In the genomic region with DNA sequence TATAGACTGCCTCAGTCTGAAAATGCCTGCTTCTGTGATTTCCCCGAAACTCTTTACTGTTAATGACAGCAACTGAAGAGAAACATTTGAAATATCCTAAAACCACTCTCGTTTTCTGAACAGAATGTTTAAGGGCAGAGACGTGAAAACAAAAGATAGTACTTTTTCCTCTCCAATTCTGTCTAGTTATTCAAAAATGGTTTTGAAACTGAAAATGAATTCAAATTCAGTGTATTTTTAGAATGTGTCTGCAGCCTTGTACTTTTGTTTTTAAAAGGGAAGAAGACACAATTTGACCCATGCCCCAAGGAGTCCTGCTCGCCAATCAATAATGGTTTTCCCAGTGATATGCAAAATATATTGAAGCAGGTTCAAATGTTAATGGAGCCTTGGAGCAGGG, we compare ENCODE assay signal across 14 mouse cellular contexts.
A peak's percentile ranks its signal among the peaks of the same experiment; 100 is the strongest.
DNase-seq lines count a peak whose midpoint lies in the region; TF ChIP-seq lines count a peak whose summit lies in the region.
"Had no signal": no experiment of that assay in that cellular context is flagged by ENCODE, and none has a peak within 500 bp of the region (broad histone marks: within the 10 kb centered on the region; RNA-seq: fewer than 3 reads in every experiment).

No protein-coding gene starts in this region.

- peak overlapping the region; percentile 51 for H3K4me2 ChIP-seq in CH12.LX (ENCODE audit: insufficient read depth, low read depth, poor library complexity, severe bottlenecking)

- H3K9me3 ChIP-seq in CH12.LX (replicated peaks; ENCODE audit: low read length), result no peaks in the 10 kb centered on the region
- H3K9me3 ChIP-seq: G1E had no signal

- H3K4me3 ChIP-seq in CH12.LX (replicated peaks in 1 of 3; ENCODE audit: low read depth in 2 of 3, low read length in 2 of 3, poor library complexity in 1 of 3), result no peak overlapping the region

- H3K9ac ChIP-seq in CH12.LX (ENCODE audit: insufficient read depth, low read depth), result no peak overlapping the region

- peak; percentile 64; the same call in 1 of the 2 replicates for TF ChIP-seq EP300 in CH12.LX (IDR thresholded peaks at IDR 0.05; ENCODE audit: low read length)

- no peaks in the 10 kb centered on the region for H3K27me3 ChIP-seq in CH12.LX (replicated peaks)

- no peak for TF ChIP-seq CTCF in CH12.LX (conservative IDR thresholded peaks at IDR 0.05 in 1 of 2, IDR thresholded peaks at IDR 0.05 in 1 of 2; ENCODE audit: low read depth in 2 of 2, low read length in 2 of 2)

- dilution Hi-C loops in CH12.LX (cut with MboI; ENCODE audit: extremely low pct_ligation_motif_present, extremely low pct_unique_long_range_greater_than_20kb, low sequenced_read_pairs), result no loop called here

- in situ Hi-C loops in CH12.LX (cut with MboI; ENCODE audit: low pct_ligation_motif_present, low pct_unique_long_range_greater_than_20kb, low sequenced_read_pairs), result no loop called here

- H3K79me2 ChIP-seq in CH12.LX (replicated peaks; ENCODE audit: control insufficient read depth, extremely low read depth, insufficient read depth, poor library complexity, severe bottlenecking), result no peaks in the 10 kb centered on the region

- no peak for TF ChIP-seq POLR2A in CH12.LX (IDR thresholded peaks at IDR 0.05; ENCODE audit: low read depth, low read length)

- H3K4me1 ChIP-seq in CH12.LX (ENCODE audit: control insufficient read depth in 1 of 2, insufficient read depth in 2 of 2), result peaks cover 12 to 27% of the 10 kb centered on the region in 2 experiments

- intact Hi-C loops in heart, postnatal 25 days (cut with DNase I), result no loop called here

- peak; percentile 0 for DNase-seq in heart, adult 11 months
- DNase-seq in heart, postnatal 25 days (ENCODE audit: low spot score), result no peak
- peak; percentile 31 for DNase-seq in CH12.LX (ENCODE audit: extremely low read depth)
- DNase-seq in adrenal gland, adult 2 months, result no peak
- DNase-seq: adrenal gland, adult 8-10 months; adrenal gland, postnatal 25 days; adrenal gland, postnatal 36 days; B cell, adult 2 months; cerebellum, adult 11 months; cerebellum, adult 11-12 months; cerebellum, adult 18-20 months; cerebellum, adult 2 months; cerebellum, adult 8-10 months had no signal

- H3K27ac ChIP-seq in CH12.LX (ENCODE audit: insufficient read depth, low read depth), result no peak overlapping the region

- no peak for TF ChIP-seq RAD21 in CH12.LX (IDR thresholded peaks at IDR 0.05; ENCODE audit: low read depth, low read length)

- no peaks in the 10 kb centered on the region for H3K36me3 ChIP-seq in CH12.LX (replicated peaks in 1 of 2; ENCODE audit: control insufficient read depth in 1 of 2, insufficient read depth in 1 of 2, low read length in 1 of 2)
- H3K36me3 ChIP-seq: G1E had no signal

TF ChIP-seq in CH12.LX, 34 proteins besides CTCF, POLR2A, EP300 and RAD21:
- no peak for TF ChIP-seq NRF1 (IDR thresholded peaks at IDR 0.05; ENCODE audit: low read depth, low read length)
- no peak for TF ChIP-seq ZMIZ1 (IDR thresholded peaks at IDR 0.05; ENCODE audit: low read depth, low read length)
- no peak for TF ChIP-seq USF1 (IDR thresholded peaks at IDR 0.05; ENCODE audit: low read depth, low read length)
- no peak for TF ChIP-seq ZC3H11A (IDR thresholded peaks at IDR 0.05; ENCODE audit: low read depth, low read length)
- TF ChIP-seq PAX5 (IDR thresholded peaks at IDR 0.05; ENCODE audit: low read length), result no peak
- no peak for TF ChIP-seq E2F4 (IDR thresholded peaks at IDR 0.05; ENCODE audit: insufficient replicate concordance, low read depth, low read length)
- no peak for TF ChIP-seq USF2 (conservative IDR thresholded peaks at IDR 0.05; ENCODE audit: low read depth, low read length)
- TF ChIP-seq KAT2A (IDR thresholded peaks at IDR 0.05; ENCODE audit: insufficient replicate concordance, low read length), result no peak
- no peak for TF ChIP-seq RCOR1 (conservative IDR thresholded peaks at IDR 0.05; ENCODE audit: low read depth, low read length)
- TF ChIP-seq JUND (conservative IDR thresholded peaks at IDR 0.05; ENCODE audit: low read depth, low read length), result no peak
- no peak for TF ChIP-seq MXI1 (IDR thresholded peaks at IDR 0.05; ENCODE audit: low read depth, low read length)
- TF ChIP-seq ETS1 (conservative IDR thresholded peaks at IDR 0.05; ENCODE audit: low read depth, low read length), result peak; percentile 64; the same call in 1 of the 2 replicates
- TF ChIP-seq CHD1 (IDR thresholded peaks at IDR 0.05; ENCODE audit: low read depth, low read length), result no peak
- no peak for TF ChIP-seq GABPA (IDR thresholded peaks at IDR 0.05; ENCODE audit: insufficient replicate concordance, low read depth, low read length)
- TF ChIP-seq MAZ (IDR thresholded peaks at IDR 0.05; ENCODE audit: low read depth, low read length), result no peak
- TF ChIP-seq ZKSCAN1 (IDR thresholded peaks at IDR 0.05; ENCODE audit: borderline replicate concordance, low read depth, low read length), result no peak
- TF ChIP-seq SIN3A (IDR thresholded peaks at IDR 0.05; ENCODE audit: low read length), result no peak
- TF ChIP-seq ZNF384 (IDR thresholded peaks at IDR 0.05; ENCODE audit: low read depth, low read length), result no peak
- TF ChIP-seq HCFC1 (IDR thresholded peaks at IDR 0.05; ENCODE audit: low read depth, low read length), result no peak
- TF ChIP-seq CHD2 (IDR thresholded peaks at IDR 0.05; ENCODE audit: low read length), result no peak
- no peak for TF ChIP-seq TCF12 (IDR thresholded peaks at IDR 0.05; ENCODE audit: low read depth, low read length)
- TF ChIP-seq ELF1 (IDR thresholded peaks at IDR 0.05; ENCODE audit: low read depth, low read length), result no peak
- no peak for TF ChIP-seq UBTF (IDR thresholded peaks at IDR 0.05; ENCODE audit: low read depth, low read length)
- TF ChIP-seq MYC (IDR thresholded peaks at IDR 0.05; ENCODE audit: low read depth, low read length), result peak; percentile 36; the same call in 1 of the 2 replicates
- TF ChIP-seq JUN (IDR thresholded peaks at IDR 0.05; ENCODE audit: insufficient read depth, low read depth, low read length), result no peak
- TF ChIP-seq MEF2A (IDR thresholded peaks at IDR 0.05; ENCODE audit: borderline replicate concordance, low read depth, low read length), result peak; percentile 95
- TF ChIP-seq TBP (conservative IDR thresholded peaks at IDR 0.05; ENCODE audit: low read depth, low read length), result no peak
- no peak for TF ChIP-seq MAX (IDR thresholded peaks at IDR 0.05; ENCODE audit: low read length)
- peak; percentile 78 for TF ChIP-seq IRF4 (IDR thresholded peaks at IDR 0.05; ENCODE audit: low read depth, low read length)
- peak; percentile 71 for TF ChIP-seq BHLHE40 (IDR thresholded peaks at IDR 0.05; ENCODE audit: low read depth, low read length)

Comparison
In these comparisons a context has a peak if more than half of its experiments do, and no peak if none do; other contexts are left out.
1. DNase-seq: peak in heart, adult 11 months (single experiment) and CH12.LX (single experiment); none in heart, postnatal 25 days (single experiment) and adrenal gland, adult 2 months (single experiment).